In genomic region chr19:6514940-6515339, GRCm38 (mm10) we compare ENCODE assay signal across 24 mouse cellular contexts. TPM values are rescaled to one million over a fixed set of nuclear protein-coding genes. Genes with fewer than 3 reads are reported as not detected.
"Had no signal": no experiment of that assay in that cellular context is flagged by ENCODE, and none has a peak within 500 bp of the region (broad histone marks: within the 10 kb centered on the region; RNA-seq: fewer than 3 reads in every experiment).

No protein-coding gene starts in this region.

- H3K36me3 ChIP-seq: liver, embryonic 13.5 days; stomach, embryonic 15.5 days had no signal

- H3K4me1 ChIP-seq: liver, embryonic 13.5 days; stomach, embryonic 15.5 days had no signal

- H3K27me3 ChIP-seq: stomach, embryonic 15.5 days had no signal

- H3K4me3 ChIP-seq: layer of hippocampus, adult 2 months; left cerebral cortex, adult 2 months; liver, embryonic 13.5 days; stomach, embryonic 15.5 days had no signal

- H3K4me2 ChIP-seq: liver, embryonic 13.5 days; stomach, embryonic 15.5 days had no signal

- H3K27ac ChIP-seq: layer of hippocampus, adult 2 months; left cerebral cortex, adult 2 months; liver, embryonic 13.5 days; stomach, embryonic 15.5 days had no signal

- H3K9me3 ChIP-seq: liver, embryonic 13.5 days; stomach, embryonic 15.5 days had no signal

- DNase-seq: kidney, adult 9 months; kidney, postnatal 25 days; layer of hippocampus, adult 9-11 months; liver, embryonic 13.5 days; lung, adult 2 months; lung, postnatal 14 days; lung, postnatal 4 days; midbrain, embryonic 14.5 days; retina, postnatal 1 day; right cerebral cortex, postnatal 25 days; spleen, adult 18-20 months; thymus, postnatal 25 days had no signal

- H3K9ac ChIP-seq: liver, embryonic 13.5 days; stomach, embryonic 15.5 days had no signal

RNA-seq across cellular contexts. Expression of gene Slc22a12, which starts 27.9 kb away (rescaled TPM):
- total RNA-seq: liver, adult 2 months; megakaryocyte progenitor cell, adult 5-6 weeks; neutrophil, adult 5-6 weeks had no signal
- polyA plus RNA-seq: limb, embryonic 11.5 days; limb, embryonic 14.5 days; liver, adult 2 months; liver, embryonic 13.5 days; liver, embryonic 16.5 days; lung, embryonic 16.5 days; midbrain, embryonic 14.5 days; neural tube, embryonic 11.5 days; stomach, embryonic 15.5 days; thymus, postnatal 0 days had no signal
